In genomic region chr4:135254321-135254720, GRCm38 (mm10) we compare ENCODE assay signal across 8 mouse cellular contexts. TPM values are rescaled to one million over a fixed set of nuclear protein-coding genes. Genes with fewer than 3 reads are reported as not detected.
DNase-seq lines count a peak whose midpoint lies in the region; ATAC-seq lines count a peak whose summit lies in the region.

No protein-coding gene starts in this region.

- 79% methylated on average over 4 of the region's 4 CpGs for WGBS in embryonic facial prominence, embryonic 13.5 days
- WGBS in hindbrain, embryonic 16.5 days: 83% methylated on average over 4 of the region's 4 CpGs

- H3K36me3 ChIP-seq in embryonic facial prominence, embryonic 13.5 days: no peaks in the 10 kb centered on the region
- H3K36me3 ChIP-seq in hindbrain, embryonic 16.5 days (ENCODE audit: control insufficient read depth, insufficient read depth, low read length): no peaks in the 10 kb centered on the region

- no peaks in the 10 kb centered on the region for H3K27me3 ChIP-seq in embryonic facial prominence, embryonic 13.5 days
- H3K27me3 ChIP-seq in hindbrain, embryonic 16.5 days (replicated peaks; ENCODE audit: control insufficient read depth, insufficient read depth, low read length): no peaks in the 10 kb centered on the region

- H3K9ac ChIP-seq in embryonic facial prominence, embryonic 13.5 days: no peak overlapping the region
- H3K9ac ChIP-seq in hindbrain, embryonic 16.5 days (ENCODE audit: low read depth, low read length): no peak overlapping the region

- H3K4me2 ChIP-seq in embryonic facial prominence, embryonic 13.5 days: no peak overlapping the region
- no peak overlapping the region for H3K4me2 ChIP-seq in hindbrain, embryonic 16.5 days (ENCODE audit: low read length)

- H3K9me3 ChIP-seq in embryonic facial prominence, embryonic 13.5 days: no peaks in the 10 kb centered on the region
- no peaks in the 10 kb centered on the region for H3K9me3 ChIP-seq in hindbrain, embryonic 16.5 days (ENCODE audit: control insufficient read depth, low read length)

- no peak overlapping the region for H3K4me3 ChIP-seq in embryonic facial prominence, embryonic 13.5 days
- no peak overlapping the region for H3K4me3 ChIP-seq in hindbrain, embryonic 16.5 days (ENCODE audit: low read length)

- H3K27ac ChIP-seq in embryonic facial prominence, embryonic 13.5 days: peak overlapping the region; percentile 64
- peak overlapping the region; percentile 9; the same call in 1 of the 2 replicates for H3K27ac ChIP-seq in hindbrain, embryonic 16.5 days (ENCODE audit: low read depth, low read length)

- no peak for ATAC-seq in embryonic facial prominence, embryonic 13.5 days (ENCODE audit: insufficient number of reproducible peaks, insufficient read depth, low FRiP score, low TSS enrichment, low read depth)
- ATAC-seq in hindbrain, embryonic 16.5 days: no peak
- ATAC-seq in cerebellum, adult (ENCODE audit: insufficient number of reproducible peaks, low FRiP score, low TSS enrichment): no peak

- DNase-seq in gastrocnemius, adult 18-20 months (ENCODE audit: low spot score): peak; percentile 24
- no peak for DNase-seq in gastrocnemius, adult 8-10 months (ENCODE audit: low spot score in 2 of 2)
- DNase-seq in lung, postnatal 4 days: peak; percentile 44 to 73
- DNase-seq in frontal cortex, postnatal 14 days (ENCODE audit: low spot score in 2 of 2): no peak
- DNase-seq in urinary bladder, postnatal 10 days (ENCODE audit: low spot score): no peak

- peaks cover 39% of the 10 kb centered on the region for H3K4me1 ChIP-seq in embryonic facial prominence, embryonic 13.5 days
- H3K4me1 ChIP-seq in hindbrain, embryonic 16.5 days (ENCODE audit: control insufficient read depth, insufficient read depth, low read depth, low read length): peaks cover 14% of the 10 kb centered on the region

RNA-seq across cellular contexts. Expression of gene Clic4, which starts 18.3 kb away (rescaled TPM):
- total RNA-seq in gastrocnemius, adult 18-20 months (2021): 10 to 100 TPM; 27.6 to 40.4 TPM
- total RNA-seq in gastrocnemius, adult 8-10 months (2022): 10 to 100 TPM; 16.8 to 27.9 (median 18.1) TPM
- polyA plus RNA-seq in embryonic facial prominence, embryonic 13.5 days (2015; fragmentation: Nextera tagmentation; extraction: Ambion mirVana): 121 TPM in 2 replicates
- polyA plus RNA-seq in hindbrain, embryonic 16.5 days (2015; fragmentation: Nextera tagmentation; extraction: Ambion mirVana): 56.1 and 71.0 TPM in 2 replicates

Comparison
In these comparisons a context has a peak if more than half of its experiments do, and no peak if none do; other contexts are left out.
1. DNase-seq: peak in gastrocnemius, adult 18-20 months (single experiment) and lung, postnatal 4 days (2 of 2); none in gastrocnemius, adult 8-10 months (0 of 2), frontal cortex, postnatal 14 days (0 of 2) and urinary bladder, postnatal 10 days (single experiment).